Mouse (Mus musculus): ENCODE results near the gene Catsper2.

GRCm38 (mm10) chr2:121445117-121445516 is 31.5 kb upstream of the Catsper2 start:
- TF ChIP-seq EP300 (IDR thresholded peaks at IDR 0.05; ENCODE audit: insufficient read depth, low read depth, low read length) (no peak), POLR2A (IDR thresholded peaks at IDR 0.05; ENCODE audit: insufficient read depth, low read depth, low read length) (no peak), CTCF (IDR thresholded peaks at IDR 0.05) (no peak)
